Mouse (Mus musculus): Measurements from ENCODE around the gene Adgre5. TPM values are rescaled to one million over a fixed set of nuclear protein-coding genes. Genes with fewer than 3 reads are reported as not detected.

The Adgre5 gene
- polyA plus RNA-seq, 1 experiment from 2014 or later, result 35.9 TPM

GRCm38 (mm10) chr8:83754149-83754548 is 13.0 kb upstream of the Adgre5 start:
- peaks cover 0 to 3% of the 10 kb centered on the region in 2 experiments; a peak in 3 of 4 replicates for H3K4me1 ChIP-seq (ENCODE audit: control insufficient read depth in 2 of 2, insufficient read depth in 2 of 2, low read length in 2 of 2)
- no peak overlapping the region for H3K9ac ChIP-seq (ENCODE audit: low read length)
- H3K4me2 ChIP-seq (ENCODE audit: low read length), result no peak overlapping the region
- no peaks in the 10 kb centered on the region for H3K36me3 ChIP-seq (ENCODE audit: control insufficient read depth, insufficient read depth, low read length)
- 47% methylated on average over 3 of the region's 3 CpGs for WGBS
- no peak for ATAC-seq (ENCODE audit: insufficient number of reproducible peaks, insufficient read depth, low FRiP score, low read depth)
- H3K9me3 ChIP-seq (ENCODE audit: control insufficient read depth, low read length), result 0 out of 2 replicates have a peak, but pooled peaks cover 4% of the 10 kb centered on the region
- H3K27me3 ChIP-seq (ENCODE audit: control insufficient read depth, insufficient read depth, low read length), result no peaks in the 10 kb centered on the region
- H3K4me3 ChIP-seq (ENCODE audit: control insufficient read depth in 1 of 2, insufficient read depth in 1 of 2, low read depth in 1 of 2, low read length in 2 of 2), result no peak overlapping the region
- no peak overlapping the region for H3K27ac ChIP-seq (replicated peaks in 1 of 2; ENCODE audit: control insufficient read depth in 1 of 2, insufficient read depth in 1 of 2, low read depth in 2 of 2, low read length in 2 of 2)

- Histone ChIP-seq H3K27me3 (ENCODE audit: control insufficient read depth, insufficient read depth, low read length) (no peaks in the 10 kb centered on the region), H3K4me3 (ENCODE audit: control insufficient read depth in 1 of 2, insufficient read depth in 1 of 2, low read depth in 1 of 2, low read length in 2 of 2) (no peak overlapping the region), H3K9ac (ENCODE audit: low read length) (no peak overlapping the region), H3K4me1 (ENCODE audit: control insufficient read depth in 2 of 2, insufficient read depth in 2 of 2, low read length in 2 of 2) (peaks cover 16 to 20% of the 10 kb centered on the region in 2 experiments), H3K27ac (replicated peaks in 1 of 2; ENCODE audit: control insufficient read depth in 1 of 2, insufficient read depth in 1 of 2, low read depth in 2 of 2, low read length in 2 of 2) (peak overlapping the region; percentile 89 to 92), H3K36me3 (ENCODE audit: control insufficient read depth, insufficient read depth, low read length) (no peaks in the 10 kb centered on the region), H3K9me3 (ENCODE audit: control insufficient read depth, low read length) (no peaks in the 10 kb centered on the region), H3K4me2 (ENCODE audit: low read length) (0 out of 2 replicates have a peak overlapping the region, but pooled peaks have one; percentile 83)
- ATAC-seq (ENCODE audit: insufficient number of reproducible peaks, insufficient read depth, low FRiP score, low read depth), result no peak
- 80% methylated on average over 9 of the region's 9 CpGs for WGBS
These were observed 8.1 kb upstream of the Adgre5 start for GRCm38 (mm10) chr8:83749265-83749664.

GRCm38 (mm10) chr8:83748708-83749107 is 7.6 kb upstream of the Adgre5 start:
- H3K9me3 ChIP-seq (ENCODE audit: control insufficient read depth, low read length), result no peaks in the 10 kb centered on the region
- H3K4me2 ChIP-seq (ENCODE audit: low read length), result peak overlapping the region; percentile 83
- peaks cover 16 to 20% of the 10 kb centered on the region in 2 experiments for H3K4me1 ChIP-seq (ENCODE audit: control insufficient read depth in 2 of 2, insufficient read depth in 2 of 2, low read length in 2 of 2)
- peak overlapping the region; percentile 74; the same call in 1 of the 2 replicates for H3K9ac ChIP-seq (ENCODE audit: low read length)
- H3K36me3 ChIP-seq (ENCODE audit: control insufficient read depth, insufficient read depth, low read length), result no peaks in the 10 kb centered on the region
- peak; percentile 51; the same call in 1 of the 2 replicates for ATAC-seq (ENCODE audit: insufficient number of reproducible peaks, insufficient read depth, low FRiP score, low read depth)
- H3K27me3 ChIP-seq (ENCODE audit: control insufficient read depth, insufficient read depth, low read length), result no peaks in the 10 kb centered on the region
- peak overlapping the region; percentile 89 to 92 for H3K27ac ChIP-seq (replicated peaks in 1 of 2; ENCODE audit: control insufficient read depth in 1 of 2, insufficient read depth in 1 of 2, low read depth in 2 of 2, low read length in 2 of 2)
- H3K4me3 ChIP-seq (ENCODE audit: control insufficient read depth in 1 of 2, insufficient read depth in 1 of 2, low read depth in 1 of 2, low read length in 2 of 2), result no peak overlapping the region
- 33% methylated on average over 3 of the region's 3 CpGs for WGBS

GRCm38 (mm10) chr8:83747661-83748346 is 6.7 kb upstream of the Adgre5 start:
- H3K9me3 ChIP-seq (ENCODE audit: control insufficient read depth, low read length), result no peaks in the 10 kb centered on the region
- H3K36me3 ChIP-seq (ENCODE audit: control insufficient read depth, insufficient read depth, low read length), result no peaks in the 10 kb centered on the region
- H3K4me3 ChIP-seq (ENCODE audit: control insufficient read depth in 1 of 2, insufficient read depth in 1 of 2, low read depth in 1 of 2, low read length in 2 of 2), result peak overlapping the region; percentile 41 to 48
- H3K4me2 ChIP-seq (ENCODE audit: low read length), result peak overlapping the region; percentile 83
- H3K9ac ChIP-seq (ENCODE audit: low read length), result peak overlapping the region; percentile 74
- H3K4me1 ChIP-seq (ENCODE audit: control insufficient read depth in 2 of 2, insufficient read depth in 2 of 2, low read length in 2 of 2), result peaks cover 16 to 20% of the 10 kb centered on the region in 2 experiments
- WGBS, result under 1% methylated on average over 28 of the region's 28 CpGs
- ATAC-seq (ENCODE audit: insufficient number of reproducible peaks, insufficient read depth, low FRiP score, low read depth), result peak; percentile 84
- H3K27ac ChIP-seq (replicated peaks in 1 of 2; ENCODE audit: control insufficient read depth in 1 of 2, insufficient read depth in 1 of 2, low read depth in 2 of 2, low read length in 2 of 2), result peak overlapping the region; percentile 89 to 92
- H3K27me3 ChIP-seq (ENCODE audit: control insufficient read depth, insufficient read depth, low read length), result no peaks in the 10 kb centered on the region

GRCm38 (mm10) chr8:83744070-83744469 is 2.9 kb upstream of the Adgre5 start:
- no peaks in the 10 kb centered on the region for H3K27me3 ChIP-seq (ENCODE audit: control insufficient read depth, insufficient read depth, low read length)
- no peak overlapping the region for H3K9ac ChIP-seq (ENCODE audit: low read length)
- no peak overlapping the region for H3K4me3 ChIP-seq (ENCODE audit: control insufficient read depth in 1 of 2, insufficient read depth in 1 of 2, low read depth in 1 of 2, low read length in 2 of 2)
- no peak overlapping the region for H3K4me2 ChIP-seq (ENCODE audit: low read length)
- WGBS, result 85% methylated on average over 4 of the region's 4 CpGs
- no peak for ATAC-seq (ENCODE audit: insufficient number of reproducible peaks, insufficient read depth, low FRiP score, low read depth)
- H3K4me1 ChIP-seq (ENCODE audit: control insufficient read depth in 2 of 2, insufficient read depth in 2 of 2, low read length in 2 of 2), result peaks cover 23 to 35% of the 10 kb centered on the region in 2 experiments
- no peaks in the 10 kb centered on the region for H3K36me3 ChIP-seq (ENCODE audit: control insufficient read depth, insufficient read depth, low read length)
- H3K9me3 ChIP-seq (ENCODE audit: control insufficient read depth, low read length), result no peaks in the 10 kb centered on the region
- no peak overlapping the region for H3K27ac ChIP-seq (replicated peaks in 1 of 2; ENCODE audit: control insufficient read depth in 1 of 2, insufficient read depth in 1 of 2, low read depth in 2 of 2, low read length in 2 of 2)

- Histone ChIP-seq H3K9ac (ENCODE audit: low read length) (no peak overlapping the region), H3K27me3 (ENCODE audit: control insufficient read depth, insufficient read depth, low read length) (no peaks in the 10 kb centered on the region), H3K36me3 (ENCODE audit: control insufficient read depth, insufficient read depth, low read length) (no peaks in the 10 kb centered on the region), H3K9me3 (ENCODE audit: control insufficient read depth, low read length) (no peaks in the 10 kb centered on the region), H3K4me3 (ENCODE audit: control insufficient read depth in 1 of 2, insufficient read depth in 1 of 2, low read depth in 1 of 2, low read length in 2 of 2) (no peak overlapping the region), H3K4me2 (ENCODE audit: low read length) (no peak overlapping the region), H3K27ac (replicated peaks in 1 of 2; ENCODE audit: control insufficient read depth in 1 of 2, insufficient read depth in 1 of 2, low read depth in 2 of 2, low read length in 2 of 2) (no peak overlapping the region), H3K4me1 (ENCODE audit: control insufficient read depth in 2 of 2, insufficient read depth in 2 of 2, low read length in 2 of 2) (peaks cover 17 to 31% of the 10 kb centered on the region in 2 experiments)
- no peak for ATAC-seq (ENCODE audit: insufficient number of reproducible peaks, insufficient read depth, low FRiP score, low read depth)
- 84% methylated on average over 6 of the region's 6 CpGs for WGBS
These were observed 1.8 kb upstream of the Adgre5 start for GRCm38 (mm10) chr8:83742968-83743367.

- Histone ChIP-seq H3K9me3 (ENCODE audit: control insufficient read depth, low read length) (peaks cover 3% of the 10 kb centered on the region; the same call in 1 of the 2 replicates), H3K4me2 (ENCODE audit: low read length) (peak overlapping the region; percentile 95), H3K36me3 (ENCODE audit: control insufficient read depth, insufficient read depth, low read length) (no peaks in the 10 kb centered on the region), H3K4me1 (ENCODE audit: control insufficient read depth in 2 of 2, insufficient read depth in 2 of 2, low read length in 2 of 2) (peaks cover 16 to 32% of the 10 kb centered on the region in 2 experiments), H3K27ac (replicated peaks in 1 of 2; ENCODE audit: control insufficient read depth in 1 of 2, insufficient read depth in 1 of 2, low read depth in 2 of 2, low read length in 2 of 2) (peak overlapping the region; percentile 10 to 82; a peak in 2 of 4 replicates), H3K4me3 (ENCODE audit: control insufficient read depth in 1 of 2, insufficient read depth in 1 of 2, low read depth in 1 of 2, low read length in 2 of 2) (peak overlapping the region; percentile 66 to 69), H3K27me3 (ENCODE audit: control insufficient read depth, insufficient read depth, low read length) (no peaks in the 10 kb centered on the region), H3K9ac (ENCODE audit: low read length) (peak overlapping the region; percentile 93)
- no peak for ATAC-seq (ENCODE audit: insufficient number of reproducible peaks, insufficient read depth, low FRiP score, low read depth)
- WGBS, result 80% methylated on average over 19 of the region's 19 CpGs
These were observed 926 bp upstream of the Adgre5 start for GRCm38 (mm10) chr8:83741849-83742655.
